Mouse (Mus musculus) embryo, embryonic 10.5 days (tissue): Measurements from ENCODE around the gene Olfr642.

Experiments used
- DNase-seq: peaks from one replicate; pipeline ENCODE4 v3.0.0-alpha.2; 2015; ENCODE audit warnings: low spot score

The Olfr642 gene

DNA sequence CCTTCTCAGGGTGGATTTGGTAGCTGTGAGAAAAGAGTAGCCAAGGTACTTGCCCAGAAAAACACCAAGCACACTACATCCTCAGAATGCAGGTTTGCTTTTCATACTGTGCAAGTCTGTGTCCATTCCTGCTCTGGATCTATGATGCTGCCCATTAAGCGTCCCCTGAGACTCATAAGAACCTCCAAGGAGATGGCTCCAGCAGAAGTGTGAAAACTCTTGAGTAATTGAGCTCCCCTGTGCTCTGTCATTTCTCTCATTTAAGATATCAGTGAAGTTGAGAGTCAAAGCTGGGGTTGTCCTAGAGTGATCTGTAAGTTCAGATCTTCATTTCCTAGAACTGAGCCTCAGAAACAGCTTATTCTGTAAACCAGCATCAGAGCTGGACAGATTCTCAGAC, at the start of gene Olfr642:
Gene Olfr642 (minus strand): TSS at position 101 of the 400 bp plus-strand sequence.
- DNase-seq, result no peak

GRCm38 (mm10) chr7:104085365-104085764, 32.9 kb upstream of the Olfr642 start, which contains the start of gene Olfr645:
Olfr645 (minus strand) TSS chr7:104085465.
- no peak for DNase-seq

- DNase-seq, result no peak
Observed at GRCm38 (mm10) chr7:104071769-104072168, 19.3 kb upstream of the Olfr642 start, which contains the start of gene Olfr644. Olfr644 (minus strand) TSS chr7:104071869.

GRCm38 (mm10) chr7:104061345-104061744, 8.9 kb upstream of the Olfr642 start, which contains the start of gene 4930516K23Rik:
4930516K23Rik (minus strand) TSS chr7:104061445.
- no peak for DNase-seq

DNA sequence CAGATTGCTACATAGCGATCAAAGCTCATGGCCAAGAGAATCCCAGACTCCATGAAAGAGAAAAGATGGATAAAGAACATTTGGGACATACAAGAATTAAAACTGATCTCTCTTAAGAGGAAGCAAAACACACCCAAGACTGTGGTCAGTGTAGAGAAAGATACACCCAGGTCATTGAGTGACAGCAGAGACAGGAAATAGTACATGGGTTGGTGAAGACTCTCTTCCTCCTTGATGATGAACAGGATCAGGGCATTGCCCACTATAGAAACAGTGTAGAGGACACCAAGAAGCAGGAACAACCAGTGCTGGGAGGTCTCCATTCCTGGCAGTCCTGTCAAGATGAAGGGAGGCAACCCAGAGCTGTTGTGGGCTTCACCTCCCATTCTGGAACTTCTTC, 6.7 kb upstream of the Olfr642 start:
- DNase-seq, result no peak

DNA sequence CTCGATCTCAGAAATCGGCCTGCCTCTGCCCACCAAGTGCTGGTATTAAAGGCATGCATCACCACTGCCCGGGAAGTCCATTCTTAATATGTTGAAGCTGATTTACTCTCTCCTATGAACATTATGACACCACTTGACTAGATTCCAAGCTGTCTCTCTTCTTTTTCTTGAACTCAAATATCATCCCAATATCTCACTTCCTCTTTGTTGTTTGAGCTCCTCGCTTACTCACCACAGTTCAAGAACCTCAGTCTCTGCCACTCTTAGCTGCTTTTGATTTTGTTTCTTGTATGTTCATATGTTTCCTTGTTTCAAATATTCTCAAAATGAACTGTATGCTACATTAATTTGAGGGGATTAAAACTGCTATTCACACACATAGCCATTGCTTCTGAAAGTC, 1.7 kb downstream of the Olfr642 start:
- DNase-seq, result no peak

DNA sequence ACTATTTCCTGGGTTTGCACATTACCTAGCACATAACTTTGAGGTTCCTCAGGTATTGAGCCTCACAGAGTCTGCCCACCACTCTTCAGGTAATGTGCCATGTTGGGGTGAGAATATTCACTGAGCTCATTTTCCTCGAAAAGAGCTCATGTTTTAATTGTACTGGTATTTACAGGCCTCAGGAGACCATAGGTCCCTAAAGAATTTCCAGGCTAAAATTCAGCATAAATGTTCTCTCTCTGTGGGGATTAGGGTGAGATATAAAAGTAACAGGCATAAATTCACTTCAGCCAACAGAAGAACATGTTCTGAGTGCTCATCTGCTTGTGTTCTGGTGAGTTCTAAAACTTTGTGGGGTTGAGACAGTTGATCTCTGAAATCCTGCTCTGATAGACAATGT, 17.3 kb downstream of the Olfr642 start, which contains the start of gene Olfr641:
Gene Olfr641 (plus strand): TSS at position 301 of the 400 bp plus-strand sequence.
- no peak for DNase-seq

GRCm38 (mm10) chr7:104026978-104027377, 25.5 kb downstream of the Olfr642 start:
- no peak for DNase-seq

GRCm38 (mm10) chr7:104025473-104025872, 27.0 kb downstream of the Olfr642 start, which contains the start of gene Olfr640:
Olfr640 (minus strand) TSS chr7:104025573.
- DNase-seq, result no peak

DNA sequence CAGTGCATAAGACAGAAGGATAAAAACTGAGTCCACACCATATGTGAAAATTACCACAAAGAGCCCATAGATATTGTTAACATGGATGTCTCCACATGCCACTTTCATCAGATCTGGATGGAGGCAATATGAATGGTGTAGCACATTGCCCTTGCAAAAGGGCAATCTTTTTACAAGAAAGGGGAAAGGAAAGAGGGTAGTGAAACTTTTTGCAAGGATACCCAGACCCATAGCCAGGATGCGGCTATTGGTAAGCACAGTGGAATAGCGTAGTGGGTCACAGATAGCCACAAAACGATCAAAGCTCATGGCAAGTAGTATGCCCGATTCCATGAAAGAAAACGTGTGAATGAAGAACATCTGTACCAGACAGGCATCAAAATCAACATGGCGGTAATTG, 30.8 kb downstream of the Olfr642 start:
- DNase-seq, result no peak

DNA sequence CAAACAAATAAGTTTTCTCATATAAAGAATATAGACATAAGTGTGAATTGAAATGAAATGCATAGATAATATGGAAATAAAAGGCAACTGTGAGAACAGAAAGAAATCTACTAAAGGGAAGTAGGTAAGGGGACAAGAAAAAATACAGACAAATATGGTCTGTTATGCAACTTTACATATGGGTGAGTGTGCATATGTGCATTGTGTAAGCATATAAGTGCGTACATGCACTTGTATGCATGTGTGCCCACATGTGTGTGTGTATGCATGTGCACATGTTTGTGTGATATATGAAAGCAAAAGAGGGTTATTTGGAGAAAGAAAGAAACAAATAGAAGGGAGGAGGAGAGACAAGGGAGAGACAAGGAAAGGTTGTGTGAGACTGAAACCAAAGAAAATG, 33.5 kb downstream of the Olfr642 start:
- no peak for DNase-seq

- no peak for DNase-seq
Observed at GRCm38 (mm10) chr7:104017203-104017602, 35.3 kb downstream of the Olfr642 start, which contains the start of gene Olfr639. Olfr639 (minus strand) TSS chr7:104017303.

- DNase-seq, result no peak
Observed at GRCm38 (mm10) chr7:103999124-103999523, 53.3 kb downstream of the Olfr642 start.

- no peak for DNase-seq
Observed at GRCm38 (mm10) chr7:103998446-103998845, 54.0 kb downstream of the Olfr642 start, which contains the start of gene Olfr638. Olfr638 (plus strand) TSS chr7:103998746.
